Mouse (Mus musculus): Measurements from ENCODE around the gene Dnajc3. TPM values are rescaled to one million over a fixed set of nuclear protein-coding genes. Genes with fewer than 3 reads are reported as not detected.

Dnajc3 gene
- polyA plus RNA-seq, 1 experiment from 2014 or later: 21.5 TPM

DNA sequence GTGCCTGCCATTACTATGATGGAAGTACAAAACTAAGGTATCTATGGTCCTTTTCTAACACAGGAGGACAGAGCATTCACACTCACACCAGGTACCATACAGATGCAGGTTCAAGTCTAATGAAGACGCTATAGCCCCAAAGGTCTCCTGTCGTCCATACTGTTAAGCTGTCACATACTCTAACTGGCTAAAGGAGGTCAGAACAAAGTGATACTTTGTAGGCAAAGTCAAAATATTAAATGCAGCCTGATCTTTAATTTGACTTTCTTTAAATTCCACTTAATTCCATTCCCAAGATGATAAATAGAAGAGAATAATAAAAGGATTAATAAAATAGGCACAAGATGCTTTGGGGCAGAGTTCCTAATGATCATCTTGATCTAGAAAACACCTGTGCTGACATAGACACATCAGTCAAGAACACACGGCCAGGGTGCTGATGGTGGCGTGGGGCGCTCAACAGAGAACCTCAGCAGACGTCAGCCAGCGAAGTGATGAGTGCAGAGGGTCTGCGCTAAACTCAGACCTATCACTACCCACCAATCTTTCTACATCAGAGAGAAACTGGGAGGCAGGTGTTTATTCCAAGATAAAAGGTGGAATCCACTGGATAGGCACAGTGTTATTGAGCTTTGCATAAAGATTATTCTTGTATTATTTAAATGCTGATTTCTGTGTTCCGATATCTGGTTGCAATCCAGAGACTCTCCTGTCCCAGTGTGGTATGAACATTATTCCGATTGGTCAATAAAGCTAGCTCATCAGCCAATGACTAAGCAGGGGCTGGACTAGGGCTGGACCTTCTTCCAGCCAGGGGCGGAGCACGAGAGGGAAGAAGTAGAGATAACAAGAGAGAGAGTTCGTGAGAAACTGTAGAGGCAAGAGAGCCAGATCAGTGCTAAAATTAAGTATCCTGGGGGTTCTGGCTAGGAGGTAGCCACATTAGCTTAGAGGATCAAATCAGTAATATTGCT is 50.0 kb downstream of the Dnajc3 start:
- H3K36me3 ChIP-seq: peaks cover 36% of the 10 kb centered on the region
- no peaks in the 10 kb centered on the region for H3K27me3 ChIP-seq
- 0 out of 2 replicates have a peak overlapping the region, but pooled peaks have one; percentile 4 for H3K4me2 ChIP-seq
- H3K9ac ChIP-seq: no peak overlapping the region
- ATAC-seq (ENCODE audit: low FRiP score): peak; percentile 80
- no peak overlapping the region for H3K27ac ChIP-seq
- no peaks in the 10 kb centered on the region for H3K9me3 ChIP-seq
- 56% methylated on average over 13 of the region's 13 CpGs for WGBS
- no peaks in the 10 kb centered on the region for H3K4me1 ChIP-seq (replicated peaks)
- no peak overlapping the region for H3K4me3 ChIP-seq

DNA sequence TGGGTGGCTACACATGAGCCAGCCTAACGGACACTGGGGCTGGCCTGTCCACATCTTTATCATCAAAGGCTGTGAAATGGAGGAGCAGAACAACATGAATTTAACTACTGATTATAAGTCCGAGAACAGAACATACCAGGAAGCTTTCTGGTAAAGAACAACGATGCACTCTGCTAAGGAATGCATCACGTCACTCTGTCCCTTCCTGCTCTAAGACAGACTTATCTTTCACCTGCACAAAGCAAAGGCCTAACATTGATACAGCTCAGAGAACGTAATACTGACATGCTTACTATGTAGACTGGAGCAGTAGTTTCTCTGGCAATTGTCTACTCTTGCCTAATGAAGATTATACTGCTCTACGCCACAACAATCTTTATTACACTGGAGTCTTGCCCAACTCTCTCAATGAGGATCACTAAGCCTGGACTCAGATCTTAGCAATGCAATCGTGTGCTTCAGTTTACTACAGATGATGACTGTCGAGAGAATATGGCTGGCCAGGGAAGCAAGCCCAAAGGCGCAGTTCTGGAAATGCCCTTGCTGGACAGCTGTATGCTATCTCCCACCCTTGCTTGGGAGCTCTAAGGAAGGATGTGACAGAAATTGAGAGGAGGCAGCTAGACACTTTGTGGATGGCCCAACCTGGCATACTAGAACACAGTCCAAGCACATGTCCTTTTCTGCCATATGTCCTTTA is 57.6 kb downstream of the Dnajc3 start:
- H3K9ac ChIP-seq: no peak overlapping the region
- no peak overlapping the region for H3K27ac ChIP-seq
- no peak overlapping the region for H3K4me2 ChIP-seq
- no peaks in the 10 kb centered on the region for H3K27me3 ChIP-seq
- H3K36me3 ChIP-seq: peaks cover 55% of the 10 kb centered on the region
- whole genome bisulfite sequencing: 90% methylated on average over 9 of the region's 9 CpGs
- H3K4me3 ChIP-seq: no peak overlapping the region
- no peak for ATAC-seq (ENCODE audit: low FRiP score)
- H3K9me3 ChIP-seq: no peaks in the 10 kb centered on the region
- H3K4me1 ChIP-seq (replicated peaks): no peaks in the 10 kb centered on the region

DNA sequence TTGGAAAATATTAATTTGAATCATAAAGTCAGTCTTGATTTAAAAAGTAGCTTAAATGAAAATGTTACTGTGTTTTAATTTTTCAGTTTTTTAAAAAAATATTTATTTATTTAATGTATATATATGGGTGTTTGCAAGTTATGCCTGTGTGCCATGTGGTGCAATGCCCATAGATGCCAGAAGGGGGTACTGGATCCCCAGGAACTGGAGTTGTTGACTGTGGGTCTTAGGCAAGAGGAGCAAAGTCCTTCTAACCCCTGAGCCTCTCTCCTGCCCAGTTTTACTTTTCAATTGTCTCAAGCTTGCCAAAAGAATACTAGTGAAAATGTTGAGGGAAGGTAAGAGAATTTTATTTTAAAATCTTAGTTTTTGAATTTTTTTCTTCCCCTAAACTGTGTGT is 65.5 kb downstream of the Dnajc3 start:
- Histone ChIP-seq H3K4me3 (no peak overlapping the region), H3K27ac (no peak overlapping the region), H3K4me1 (replicated peaks) (peaks cover 12% of the 10 kb centered on the region), H3K4me2 (no peak overlapping the region), H3K27me3 (no peaks in the 10 kb centered on the region), H3K9ac (no peak overlapping the region), H3K9me3 (peaks cover 3% of the 10 kb centered on the region; the same call in 1 of the 2 replicates), H3K36me3 (peaks cover 26% of the 10 kb centered on the region)
- no peak for ATAC-seq (ENCODE audit: low FRiP score)

DNA sequence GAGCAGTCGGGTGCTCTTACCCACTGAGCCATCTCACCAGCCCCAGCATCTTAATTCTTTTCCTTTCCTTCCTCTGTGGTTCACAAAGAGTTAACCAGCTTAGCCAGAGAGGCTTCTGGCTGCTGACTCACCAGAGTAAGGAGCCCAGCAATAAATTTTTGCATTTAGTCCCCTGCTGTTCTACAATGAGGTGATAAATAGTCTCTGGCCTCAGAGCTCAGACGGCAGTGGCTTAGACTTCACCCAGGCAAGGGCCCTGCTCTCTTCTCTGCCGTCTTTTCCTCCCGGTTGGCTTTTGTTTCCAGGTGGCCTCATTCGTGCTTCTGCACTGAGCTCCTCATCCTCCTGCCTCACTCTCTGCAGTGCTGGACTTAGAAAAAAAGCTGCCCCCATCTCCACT is 68.1 kb downstream of the Dnajc3 start:
- H3K9ac ChIP-seq: no peak overlapping the region
- 12% methylated on average over 5 of the region's 5 CpGs for WGBS
- ATAC-seq (ENCODE audit: low FRiP score): no peak
- H3K4me1 ChIP-seq (replicated peaks): peaks cover 12% of the 10 kb centered on the region
- H3K27ac ChIP-seq: peak overlapping the region; percentile 53
- H3K9me3 ChIP-seq: peaks cover 3% of the 10 kb centered on the region; the same call in 1 of the 2 replicates
- no peaks in the 10 kb centered on the region for H3K27me3 ChIP-seq
- H3K4me3 ChIP-seq: no peak overlapping the region; the same call in 1 of the 2 replicates
- peaks cover 16% of the 10 kb centered on the region for H3K36me3 ChIP-seq
- H3K4me2 ChIP-seq: peak overlapping the region; percentile 70

DNA sequence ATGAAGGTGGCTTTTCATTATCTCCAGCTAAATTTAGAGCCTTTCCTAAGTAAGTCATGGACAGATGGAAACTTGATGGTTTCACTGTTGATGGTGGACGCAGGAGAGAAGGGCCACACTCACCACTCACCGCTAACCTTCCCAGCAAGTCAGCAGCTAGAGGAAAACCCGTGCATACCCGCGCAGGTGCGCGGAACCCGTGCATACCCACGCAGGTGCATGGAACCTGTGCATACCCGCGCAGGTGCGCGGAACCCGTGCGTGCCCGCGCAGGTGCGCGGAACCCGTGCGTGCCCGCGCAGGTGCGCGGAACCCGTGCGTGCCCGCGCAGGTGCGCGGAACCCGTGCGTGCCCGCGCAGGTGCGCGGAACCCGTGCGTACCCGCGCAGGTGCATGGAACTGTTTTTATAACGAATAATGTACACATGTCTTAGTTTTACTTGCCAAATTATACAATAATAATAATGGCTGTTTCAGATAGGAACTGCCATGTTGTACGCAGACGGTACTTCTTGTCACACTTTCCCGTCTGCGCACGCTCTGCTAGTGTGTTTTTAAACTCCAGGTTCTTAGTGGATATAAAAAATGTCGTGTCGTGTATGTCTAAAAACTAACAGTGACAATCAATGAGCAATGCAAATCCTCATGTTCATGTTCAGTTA is 68.8 kb downstream of the Dnajc3 start:
- Histone ChIP-seq H3K4me1 (replicated peaks) (peaks cover 12% of the 10 kb centered on the region), H3K4me3 (peak overlapping the region; percentile 49), H3K9ac (peak overlapping the region; percentile 68), H3K4me2 (peak overlapping the region; percentile 70), H3K27ac (peak overlapping the region; percentile 53), H3K27me3 (no peaks in the 10 kb centered on the region), H3K9me3 (no peaks in the 10 kb centered on the region), H3K36me3 (peaks cover 15% of the 10 kb centered on the region)
- no peak; the same call in 1 of the 2 replicates for ATAC-seq (ENCODE audit: low FRiP score)
- WGBS: 1% methylated on average over 49 of the region's 49 CpGs

DNA sequence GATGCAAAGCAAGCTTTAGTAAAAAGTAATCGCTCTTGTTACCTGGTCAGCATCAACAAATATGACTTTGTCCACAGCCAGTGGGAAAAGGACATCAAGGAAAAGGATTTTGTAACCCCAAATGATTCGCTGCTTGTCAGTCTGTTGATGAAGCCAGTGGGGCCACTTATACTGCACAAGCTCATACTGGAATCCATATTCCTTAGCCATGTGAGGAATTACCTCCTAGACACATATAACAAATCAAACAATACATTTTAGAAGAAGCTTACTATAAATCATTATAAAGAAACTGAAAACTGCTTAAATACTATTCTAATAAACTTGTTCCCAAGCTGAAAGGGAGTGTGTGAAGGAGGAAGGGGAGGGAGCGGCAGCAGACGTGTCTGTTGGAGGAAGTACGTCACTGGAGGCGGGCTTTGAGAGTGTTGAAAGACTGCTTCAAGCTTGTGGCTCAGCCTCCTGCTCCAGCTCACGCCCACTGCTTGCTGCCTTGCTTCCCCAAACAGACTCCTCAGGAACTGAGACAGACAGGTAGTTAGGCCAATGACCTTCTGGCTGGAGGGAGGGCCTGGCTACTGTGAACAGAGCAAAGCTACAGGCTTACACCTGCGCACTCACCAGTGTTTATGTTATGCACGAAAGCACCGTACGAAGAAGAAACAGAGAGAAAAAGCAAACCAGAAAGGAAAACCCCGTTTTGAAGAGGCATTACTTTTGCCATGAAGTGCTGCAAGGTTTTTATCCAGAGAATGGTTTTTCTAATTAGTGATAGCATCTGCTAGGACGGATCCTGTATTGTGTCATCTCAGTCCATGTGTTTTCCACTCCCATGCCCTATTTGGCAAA is 69.6 kb downstream of the Dnajc3 start:
- peaks cover 16% of the 10 kb centered on the region for H3K36me3 ChIP-seq
- H3K4me3 ChIP-seq: peak overlapping the region; percentile 49
- peak; percentile 99 for ATAC-seq (ENCODE audit: low FRiP score)
- under 1% methylated on average over 13 of the region's 13 CpGs for WGBS
- no peaks in the 10 kb centered on the region for H3K27me3 ChIP-seq
- H3K4me2 ChIP-seq: peak overlapping the region; percentile 70
- peak overlapping the region; percentile 74 for H3K27ac ChIP-seq
- no peaks in the 10 kb centered on the region for H3K9me3 ChIP-seq
- H3K4me1 ChIP-seq (replicated peaks): peaks cover 15% of the 10 kb centered on the region
- peak overlapping the region; percentile 68 for H3K9ac ChIP-seq

DNA sequence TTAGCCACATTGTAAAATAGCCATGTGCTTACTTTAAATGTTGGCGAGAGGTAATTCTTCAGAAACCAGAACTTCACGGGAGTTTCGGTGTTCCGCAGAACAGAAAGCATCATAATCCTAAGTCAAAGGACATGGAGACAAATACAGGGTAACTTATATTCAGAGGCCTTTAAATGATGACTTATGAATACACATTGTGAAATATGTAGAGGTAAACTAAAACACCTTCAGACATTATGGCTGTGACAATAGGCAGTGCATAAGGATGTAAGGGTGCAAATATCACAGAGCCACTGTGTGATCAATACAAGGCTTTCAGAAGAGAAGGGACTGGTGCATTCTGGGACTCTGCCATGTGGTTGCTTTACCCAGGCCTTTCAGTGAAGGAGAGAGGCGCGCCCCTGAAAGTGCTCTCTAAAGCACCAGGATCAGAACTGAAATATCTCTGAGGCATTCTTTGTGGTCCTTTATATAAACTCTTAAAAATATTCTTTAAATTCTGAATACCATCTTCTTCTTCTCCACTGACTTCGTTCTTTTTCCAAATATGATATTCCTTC is 70.3 kb downstream of the Dnajc3 start:
- H3K4me2 ChIP-seq: peak overlapping the region; percentile 70
- H3K9me3 ChIP-seq: no peaks in the 10 kb centered on the region
- peak overlapping the region; percentile 74 for H3K27ac ChIP-seq
- ATAC-seq (ENCODE audit: low FRiP score): no peak
- no peaks in the 10 kb centered on the region for H3K27me3 ChIP-seq
- peak overlapping the region; percentile 49 for H3K4me3 ChIP-seq
- H3K36me3 ChIP-seq: peaks cover 12% of the 10 kb centered on the region
- peaks cover 21% of the 10 kb centered on the region for H3K4me1 ChIP-seq (replicated peaks)
- peak overlapping the region; percentile 58 for H3K9ac ChIP-seq
- 48% methylated on average over 7 of the region's 7 CpGs for WGBS

DNA sequence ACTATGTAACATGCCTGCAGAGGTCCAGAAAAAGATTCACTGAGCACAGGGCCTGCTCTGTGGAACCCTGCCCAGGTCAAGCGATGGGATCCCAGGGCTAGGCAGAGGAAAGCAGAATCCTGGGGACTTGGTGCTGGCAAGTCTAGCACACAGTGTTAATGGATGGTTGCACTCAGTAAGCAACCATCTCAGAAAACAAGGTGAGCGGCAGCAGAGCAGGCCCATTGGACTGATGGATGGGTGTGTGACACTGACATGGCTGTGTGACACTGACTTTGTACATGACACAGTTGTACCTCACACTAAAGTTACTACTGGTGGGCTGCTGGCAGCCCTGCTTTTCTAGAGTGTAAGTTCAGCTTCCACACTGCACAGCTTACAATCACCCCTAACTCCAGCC is 71.8 kb downstream of the Dnajc3 start:
- H3K9ac ChIP-seq: no peak overlapping the region
- no peaks in the 10 kb centered on the region for H3K9me3 ChIP-seq
- H3K36me3 ChIP-seq: peaks cover 12% of the 10 kb centered on the region
- H3K4me3 ChIP-seq: no peak overlapping the region
- H3K4me1 ChIP-seq (replicated peaks): peaks cover 21% of the 10 kb centered on the region
- no peak for ATAC-seq (ENCODE audit: low FRiP score)
- no peak overlapping the region for H3K27ac ChIP-seq
- no peak overlapping the region for H3K4me2 ChIP-seq
- 86% methylated on average over 2 of the region's 2 CpGs for WGBS
- no peaks in the 10 kb centered on the region for H3K27me3 ChIP-seq

DNA sequence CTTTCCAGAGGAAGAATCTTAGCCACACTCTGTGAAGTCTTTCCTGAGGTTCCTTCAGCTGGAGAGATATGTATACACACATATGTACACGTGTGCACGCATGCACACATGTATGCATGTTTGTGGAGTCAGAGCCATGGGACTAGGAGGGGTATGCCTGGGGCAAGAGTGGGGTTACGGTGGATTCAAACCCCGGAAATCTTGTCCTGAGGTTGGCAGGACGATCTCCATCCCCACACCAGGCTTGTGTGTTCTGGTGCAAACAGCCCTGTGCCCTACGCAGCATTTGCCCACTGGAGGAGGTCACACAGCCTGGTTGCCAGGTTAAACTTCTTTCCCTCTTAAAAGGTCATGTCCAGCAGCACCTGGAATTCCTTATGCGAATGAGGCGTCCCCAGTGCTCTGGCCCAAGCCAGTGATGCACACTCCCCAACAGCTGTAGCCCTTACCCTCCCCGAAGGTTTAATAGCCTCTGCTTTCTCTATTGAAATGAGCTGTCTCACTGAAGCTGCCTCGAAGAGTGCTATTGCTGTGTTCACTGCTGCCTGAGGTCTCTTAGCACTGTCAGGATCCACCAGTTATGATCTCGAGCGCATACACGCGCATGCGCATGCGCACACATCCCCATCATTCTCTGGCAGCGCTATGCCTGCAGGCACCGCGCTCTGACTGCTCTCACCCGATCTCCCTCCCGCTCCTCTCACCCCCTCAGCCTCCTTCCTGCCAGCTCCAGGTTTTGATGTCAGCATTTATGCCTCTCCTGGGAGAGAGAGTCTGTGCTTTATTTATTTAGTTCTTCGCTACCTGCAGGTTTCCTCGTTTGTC is 75.0 kb downstream of the Dnajc3 start:
- H3K9ac ChIP-seq: peak overlapping the region; percentile 58
- no peaks in the 10 kb centered on the region for H3K9me3 ChIP-seq
- peaks cover 26% of the 10 kb centered on the region for H3K36me3 ChIP-seq
- peak; percentile 94 for ATAC-seq (ENCODE audit: low FRiP score)
- 45% methylated on average over 23 of the region's 23 CpGs for WGBS
- no peaks in the 10 kb centered on the region for H3K27me3 ChIP-seq
- H3K27ac ChIP-seq: peak overlapping the region; percentile 91
- H3K4me3 ChIP-seq: peak overlapping the region; percentile 17; the same call in 1 of the 2 replicates
- H3K4me2 ChIP-seq: peak overlapping the region; percentile 48
- H3K4me1 ChIP-seq (replicated peaks): peaks cover 13% of the 10 kb centered on the region

DNA sequence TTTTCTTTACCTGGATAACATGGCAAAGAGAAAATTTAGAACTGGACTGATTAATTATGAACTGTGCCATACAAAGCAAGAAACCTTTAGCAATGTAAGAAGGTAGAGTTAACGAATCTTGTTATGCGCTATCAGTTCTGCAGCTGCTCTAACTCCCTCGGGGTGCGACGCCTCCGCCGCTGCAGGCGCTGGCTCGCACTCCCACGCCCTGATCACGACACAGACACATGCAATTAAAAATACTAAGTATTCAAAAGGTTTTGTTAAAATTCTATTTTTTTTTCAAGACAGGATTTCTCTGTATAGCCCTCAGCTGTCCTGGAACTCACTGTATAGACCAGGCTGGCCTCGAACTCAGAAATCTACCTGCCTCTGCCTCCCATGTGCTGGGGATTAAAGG is 75.8 kb downstream of the Dnajc3 start:
- Histone ChIP-seq H3K9ac (no peak overlapping the region), H3K27ac (no peak overlapping the region; the same call in 1 of the 2 replicates), H3K27me3 (no peaks in the 10 kb centered on the region), H3K36me3 (peaks cover 31% of the 10 kb centered on the region), H3K9me3 (no peaks in the 10 kb centered on the region), H3K4me1 (replicated peaks) (peaks cover 9% of the 10 kb centered on the region), H3K4me2 (peak overlapping the region; percentile 48), H3K4me3 (0 out of 2 replicates have a peak overlapping the region, but pooled peaks have one; percentile 17)
- ATAC-seq (ENCODE audit: low FRiP score): peak; percentile 53; the same call in 1 of the 2 replicates
- 44% methylated on average over 12 of the region's 12 CpGs for WGBS
